Mouse (Mus musculus): ENCODE measurements around the gene Gm13285.
"Not testable (repeated sequence)": the region's sequence is repeated elsewhere in the genome, so short reads cannot be mapped to it uniquely, and the experiment has no call there.

DNA sequence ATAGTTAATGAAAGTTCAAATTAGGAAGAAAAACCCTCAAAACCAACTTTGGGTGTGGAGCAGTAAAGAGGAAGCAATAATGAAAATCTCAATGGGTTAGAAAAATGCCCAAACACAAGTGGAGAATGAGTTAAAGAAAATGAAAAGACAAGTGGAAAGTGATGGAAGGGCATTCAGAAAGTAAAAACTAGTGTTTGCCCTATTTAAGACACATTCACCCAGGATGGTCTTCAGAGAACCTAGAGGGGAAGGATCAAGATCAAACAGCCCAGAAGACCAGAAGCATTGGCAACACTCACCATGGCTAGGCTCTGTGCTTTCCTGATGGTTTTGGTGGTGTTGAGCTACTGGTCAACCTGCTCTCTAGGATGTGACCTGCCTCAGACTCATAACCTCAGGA, 27.7 kb downstream of the Gm13285 start, which contains the start of gene Ifna6:
- not testable (repeated sequence) for TF ChIP-seq CHD2 (IDR thresholded peaks at IDR 0.05; ENCODE audit: low read depth, low read length); HCFC1 (IDR thresholded peaks at IDR 0.05; ENCODE audit: borderline replicate concordance, insufficient read depth, low read length); ZC3H11A (IDR thresholded peaks at IDR 0.05; ENCODE audit: borderline replicate concordance, low read depth, low read length)
